Mouse (Mus musculus): ENCODE measurements around the gene Arrdc2.

- no peak for TF ChIP-seq ZKSCAN1 (IDR thresholded peaks at IDR 0.05; ENCODE audit: low read depth, low read length)
- TF ChIP-seq ZMIZ1 (IDR thresholded peaks at IDR 0.05; ENCODE audit: low read depth, low read length) = no peak
- TF ChIP-seq ZC3H11A (IDR thresholded peaks at IDR 0.05; ENCODE audit: low read depth, low read length) = no peak
- no peak for TF ChIP-seq SMC3 (IDR thresholded peaks at IDR 0.05; ENCODE audit: low read depth, low read length)
- no peak for TF ChIP-seq TAL1 (IDR thresholded peaks at IDR 0.05; ENCODE audit: low read length)
- no peak for TF ChIP-seq CHD2 (IDR thresholded peaks at IDR 0.05; ENCODE audit: low read length)
- TF ChIP-seq POLR2AphosphoS2 (IDR thresholded peaks at IDR 0.05; ENCODE audit: low read length) = no peak
- TF ChIP-seq CTCF (IDR thresholded peaks at IDR 0.05 in 2 of 3, conservative IDR thresholded peaks at IDR 0.05 in 1 of 3; ENCODE audit: control insufficient read depth in 1 of 3, insufficient read depth in 1 of 3, low read depth in 2 of 3, low read length in 3 of 3, poor library complexity in 1 of 3, severe bottlenecking in 1 of 3) = peak in 2 of 3 experiments; percentile 12 to 13; a peak in 1 of 6 replicates
- TF ChIP-seq MAFK (IDR thresholded peaks at IDR 0.05; ENCODE audit: borderline replicate concordance, low read depth, low read length) = no peak
- no peak for TF ChIP-seq GABPA (IDR thresholded peaks at IDR 0.05; ENCODE audit: low read depth, low read length)
- no peak for TF ChIP-seq POLR2A (IDR thresholded peaks at IDR 0.05; ENCODE audit: control insufficient read depth in 1 of 2, insufficient read depth in 1 of 2, low read depth in 1 of 2, low read length in 2 of 2, poor library complexity in 1 of 2)
- no peak for TF ChIP-seq ELF1 (IDR thresholded peaks at IDR 0.05; ENCODE audit: low read depth, low read length)
Measured at GRCm38 (mm10) chr8:70838654-70839407, 689 bp downstream of the Arrdc2 start.

All from MEL (cell line).